Mouse (Mus musculus) CH12.LX (cell line): ENCODE results near the gene Ypel4.

Source experiments
- CTCF ChIP-seq, 2 experiments: IDR thresholded peaks in 1 of 2; conservative IDR thresholded peaks in 1 of 2; 2 replicates each; pipeline ENCODE4 v1.5.1; 2011 to 2012; ENCODE audit warnings: low read depth in 2 of 2, low read length in 2 of 2, improper control_type of control experiment in 1 of 2, inconsistent platforms in 1 of 2, mild to moderate bottlenecking in 1 of 2, moderate library complexity in 1 of 2
- E2F4 ChIP-seq: IDR thresholded peaks from 2 replicates; pipeline ENCODE4 v1.6.1; 2011; ENCODE audit warnings: low read depth, low read length, improper control_type of control experiment; ENCODE audit not compliant: insufficient replicate concordance
- EP300 ChIP-seq: IDR thresholded peaks from 2 replicates; pipeline ENCODE4 v1.6.1; 2011; ENCODE audit warnings: low read length, improper control_type of control experiment
- MAX ChIP-seq: IDR thresholded peaks from 2 replicates; pipeline ENCODE4 v1.6.1; 2011; ENCODE audit warnings: low read length, improper control_type of control experiment
- POLR2A ChIP-seq: IDR thresholded peaks from 2 replicates; pipeline ENCODE4 v1.6.1; 2011; ENCODE audit warnings: low read depth, mild to moderate bottlenecking, improper control_type of control experiment, low read length
- SMC3 ChIP-seq: IDR thresholded peaks from 2 replicates; pipeline ENCODE4 v1.6.1; 2011; ENCODE audit warnings: low read depth, low read length, improper control_type of control experiment
- USF1 ChIP-seq: IDR thresholded peaks from 2 replicates; pipeline ENCODE4 v1.6.1; 2014; ENCODE audit warnings: low read depth, mild to moderate bottlenecking, inconsistent platforms, low read length, improper control_type of control experiment
- USF2 ChIP-seq: conservative IDR thresholded peaks from 2 replicates; pipeline ENCODE4 v1.6.1; 2011; ENCODE audit warnings: low read depth, low read length, improper control_type of control experiment

- TF ChIP-seq EP300 (no peak), USF1 (no peak), POLR2A (no peak), SMC3 (no peak), CTCF (conservative IDR thresholded peaks at IDR 0.05 in 1 of 2, IDR thresholded peaks at IDR 0.05 in 1 of 2; ENCODE audit: low read depth in 2 of 2, low read length in 2 of 2) (no peak), MAX (no peak), E2F4 (no peak), USF2 (no peak)
These were observed 1.6 kb downstream of the Ypel4 start for GRCm38 (mm10) chr2:84735346-84735920.
